Mouse (Mus musculus) C2C12 (cell line): ENCODE results near the gene Gm28042.

ENCODE experiments used
- CTCF ChIP-seq: IDR thresholded peaks from one replicate; pipeline ENCODE4 v1.5.1; 2011; ENCODE audit not compliant: control insufficient read depth, insufficient read depth, insufficient read length
- MAX ChIP-seq: IDR thresholded peaks from one replicate; pipeline ENCODE4 v1.6.1; 2011; ENCODE audit warnings: mild to moderate bottlenecking, control low read depth
- MYOD1 ChIP-seq: IDR thresholded peaks from one replicate; pipeline ENCODE4 v1.6.1; 2011; ENCODE audit warnings: low read depth; ENCODE audit not compliant: control insufficient read depth, insufficient read length
- MYOG ChIP-seq: IDR thresholded peaks from one replicate; pipeline ENCODE4 v1.6.1; 2011; ENCODE audit not compliant: control insufficient read depth, insufficient read length; ENCODE audit errors: extremely low read depth
- USF1 ChIP-seq: IDR thresholded peaks from one replicate; pipeline ENCODE4 v1.6.1; 2011; ENCODE audit warnings: low read depth, mild to moderate bottlenecking, control low read depth, moderate library complexity

GRCm38 (mm10) chr2:120003970-120004369 is 23.3 kb upstream of the Gm28042 start:
- TF ChIP-seq CTCF (no peak), MYOD1 (no peak), USF1 (no peak), MAX (no peak), MYOG (no peak)
